Mouse (Mus musculus): ENCODE data around the gene Spdye4a. TPM values are rescaled to one million over a fixed set of nuclear protein-coding genes. Genes with fewer than 3 reads are reported as not detected.

The Spdye4a gene
- total and polyA plus RNA-seq, 3 experiments, result 0.14 TPM; not detected in 2

- H3K36me3 ChIP-seq (ENCODE audit: control insufficient read depth, insufficient read depth, low read length), result no peaks in the 10 kb centered on the region
- peak within 1 kb of the TSS; percentile 62 for H3K4me3 ChIP-seq
- TF ChIP-seq POLR2A (IDR thresholded peaks at IDR 0.05; ENCODE audit: insufficient read depth, low read depth, low read length), result peak; percentile 93
- no peak for TF ChIP-seq EP300 (IDR thresholded peaks at IDR 0.05; ENCODE audit: insufficient read depth, low read depth, low read length)
- DNase-seq, result peak; percentile 84
- H3K79me2 ChIP-seq (replicated peaks; ENCODE audit: control insufficient read depth, insufficient read depth, low read length), result no peaks in the 10 kb centered on the region
- peaks cover 4% of the 10 kb centered on the region for H3K4me1 ChIP-seq (ENCODE audit: control insufficient read depth, insufficient read depth, low read length)
- WGBS, result under 1% methylated on average over 72 of the region's 79 CpGs
- H3K27me3 ChIP-seq (ENCODE audit: control insufficient read depth, insufficient read depth, low read length), result no peaks in the 10 kb centered on the region
- intact Hi-C loops (cut with DNase I), result loop anchor here (2.0 to 5.0 kb wide), 2 partner anchors 33 to 38 kb away; no protein-coding TSS in a partner anchor
- H3K9ac ChIP-seq (ENCODE audit: low read depth, low read length), result peak within 1 kb of the TSS; percentile 80
- H3K27ac ChIP-seq, result peak within 1 kb of the TSS; percentile 64
These were observed 42.9 kb upstream of the Spdye4a start, which contains the start of gene Zfp316 for GRCm38 (mm10) chr5:143269363-143270150. Gene Zfp316 (minus strand): TSS chr5:143270022.

- intact Hi-C loops (cut with DNase I), result loop anchor here (2.0 kb wide), 1 partner anchor 32 kb away; no protein-coding TSS in a partner anchor
These were observed 42.3 kb upstream of the Spdye4a start for GRCm38 (mm10) chr5:143268985-143269362.

GRCm38 (mm10) chr5:143266794-143267193 is 40.1 kb upstream of the Spdye4a start:
- Histone ChIP-seq H3K27me3 (ENCODE audit: control insufficient read depth, insufficient read depth, low read length) (no peaks in the 10 kb centered on the region), H3K9ac (ENCODE audit: low read depth, low read length) (no peak overlapping the region), H3K27ac (no peak overlapping the region), H3K4me3 (no peak overlapping the region), H3K79me2 (replicated peaks; ENCODE audit: control insufficient read depth, insufficient read depth, low read length) (no peaks in the 10 kb centered on the region), H3K4me1 (ENCODE audit: control insufficient read depth, insufficient read depth, low read length) (peaks cover 4% of the 10 kb centered on the region), H3K36me3 (ENCODE audit: control insufficient read depth, insufficient read depth, low read length) (no peaks in the 10 kb centered on the region)
- no peak for TF ChIP-seq CTCF (IDR thresholded peaks at IDR 0.05)
- no peak for TF ChIP-seq EP300 (IDR thresholded peaks at IDR 0.05; ENCODE audit: insufficient read depth, low read depth, low read length)
- no peak for TF ChIP-seq POLR2A (IDR thresholded peaks at IDR 0.05; ENCODE audit: insufficient read depth, low read depth, low read length)
- no peak for DNase-seq
- intact Hi-C loops (cut with DNase I), result no loop called here
- 85% methylated on average over 6 of the region's 6 CpGs for WGBS

More at GRCm38 (mm10) chr5:143268985-143269362, 42.3 kb upstream of the Spdye4a start:
- Histone ChIP-seq H3K27me3 (ENCODE audit: control insufficient read depth, insufficient read depth, low read length) (no peaks in the 10 kb centered on the region), H3K9ac (ENCODE audit: low read depth, low read length) (peak overlapping the region; percentile 76), H3K4me3 (peak overlapping the region; percentile 62), H3K27ac (no peak overlapping the region; the same call in 1 of the 2 replicates), H3K36me3 (ENCODE audit: control insufficient read depth, insufficient read depth, low read length) (no peaks in the 10 kb centered on the region), H3K79me2 (replicated peaks; ENCODE audit: control insufficient read depth, insufficient read depth, low read length) (no peaks in the 10 kb centered on the region), H3K4me1 (ENCODE audit: control insufficient read depth, insufficient read depth, low read length) (peaks cover 4% of the 10 kb centered on the region)
- TF ChIP-seq CTCF (IDR thresholded peaks at IDR 0.05) (no peak), POLR2A (IDR thresholded peaks at IDR 0.05; ENCODE audit: insufficient read depth, low read depth, low read length) (no peak), EP300 (IDR thresholded peaks at IDR 0.05; ENCODE audit: insufficient read depth, low read depth, low read length) (no peak)
- peak in 1 of 2 experiments; percentile 28 for DNase-seq
- WGBS, result 31% methylated on average over 8 of the region's 8 CpGs

- no peak for DNase-seq
- H3K36me3 ChIP-seq (ENCODE audit: control insufficient read depth, insufficient read depth, low read length), result no peaks in the 10 kb centered on the region
- no peak overlapping the region for H3K9ac ChIP-seq (ENCODE audit: low read depth, low read length)
- H3K4me3 ChIP-seq, result no peak overlapping the region
- H3K27me3 ChIP-seq (ENCODE audit: control insufficient read depth, insufficient read depth, low read length), result no peaks in the 10 kb centered on the region
- H3K4me1 ChIP-seq (ENCODE audit: control insufficient read depth, insufficient read depth, low read length), result peaks cover 2% of the 10 kb centered on the region; the same call in 1 of the 2 replicates
- no peaks in the 10 kb centered on the region for H3K79me2 ChIP-seq (replicated peaks; ENCODE audit: control insufficient read depth, insufficient read depth, low read length)
- 44% methylated on average over 1 of the region's 1 CpGs for WGBS
- no peak overlapping the region for H3K27ac ChIP-seq
- intact Hi-C loops (cut with DNase I), result no loop called here
- TF ChIP-seq EP300 (IDR thresholded peaks at IDR 0.05; ENCODE audit: insufficient read depth, low read depth, low read length) (no peak), CTCF (IDR thresholded peaks at IDR 0.05) (no peak), POLR2A (IDR thresholded peaks at IDR 0.05; ENCODE audit: insufficient read depth, low read depth, low read length) (no peak)
These were observed 38.7 kb upstream of the Spdye4a start for GRCm38 (mm10) chr5:143265409-143265808.

- Histone ChIP-seq H3K79me2 (replicated peaks; ENCODE audit: control insufficient read depth, insufficient read depth, low read length) (no peaks in the 10 kb centered on the region), H3K4me1 (ENCODE audit: control insufficient read depth, insufficient read depth, low read length) (peaks cover 2% of the 10 kb centered on the region; the same call in 1 of the 2 replicates), H3K36me3 (ENCODE audit: control insufficient read depth, insufficient read depth, low read length) (no peaks in the 10 kb centered on the region), H3K9ac (ENCODE audit: low read depth, low read length) (no peak overlapping the region), H3K4me3 (no peak overlapping the region), H3K27ac (no peak overlapping the region), H3K27me3 (ENCODE audit: control insufficient read depth, insufficient read depth, low read length) (no peaks in the 10 kb centered on the region)
- intact Hi-C loops (cut with DNase I), result no loop called here
- 85% methylated on average over 10 of the region's 10 CpGs for WGBS
- DNase-seq, result no peak
- no peak for TF ChIP-seq POLR2A (IDR thresholded peaks at IDR 0.05; ENCODE audit: insufficient read depth, low read depth, low read length)
- no peak for TF ChIP-seq CTCF (IDR thresholded peaks at IDR 0.05)
- no peak for TF ChIP-seq EP300 (IDR thresholded peaks at IDR 0.05; ENCODE audit: insufficient read depth, low read depth, low read length)
These were observed 38.0 kb upstream of the Spdye4a start for GRCm38 (mm10) chr5:143264689-143265088.

GRCm38 (mm10) chr5:143261636-143262035 is 34.9 kb upstream of the Spdye4a start:
- Histone ChIP-seq H3K4me3 (no peak overlapping the region), H3K27me3 (ENCODE audit: control insufficient read depth, insufficient read depth, low read length) (no peaks in the 10 kb centered on the region), H3K36me3 (ENCODE audit: control insufficient read depth, insufficient read depth, low read length) (no peaks in the 10 kb centered on the region), H3K9ac (ENCODE audit: low read depth, low read length) (no peak overlapping the region), H3K27ac (no peak overlapping the region), H3K79me2 (replicated peaks; ENCODE audit: control insufficient read depth, insufficient read depth, low read length) (no peaks in the 10 kb centered on the region), H3K4me1 (ENCODE audit: control insufficient read depth, insufficient read depth, low read length) (no peaks in the 10 kb centered on the region)
- DNase-seq, result no peak
- 87% methylated on average over 8 of the region's 8 CpGs for WGBS
- no peak for TF ChIP-seq EP300 (IDR thresholded peaks at IDR 0.05; ENCODE audit: insufficient read depth, low read depth, low read length)
- TF ChIP-seq CTCF (IDR thresholded peaks at IDR 0.05), result no peak
- TF ChIP-seq POLR2A (IDR thresholded peaks at IDR 0.05; ENCODE audit: insufficient read depth, low read depth, low read length), result no peak
- intact Hi-C loops (cut with DNase I), result no loop called here

Measured in heart, adult 2 months (tissue).